Mouse (Mus musculus) C2C12 (cell line): Measurements from ENCODE around the gene Leprot.

ENCODE experiments used
- CEBPB ChIP-seq: IDR thresholded peaks from one replicate; pipeline ENCODE4 v1.6.1; 2011; ENCODE audit warnings: low read depth, mild to moderate bottlenecking, control low read depth, moderate library complexity
- CTCF ChIP-seq: IDR thresholded peaks from one replicate; pipeline ENCODE4 v1.5.1; 2011; ENCODE audit not compliant: control insufficient read depth, insufficient read depth, insufficient read length
- FOSL1 ChIP-seq: IDR thresholded peaks from one replicate; pipeline ENCODE4 v1.8.0; 2011; ENCODE audit warnings: mild to moderate bottlenecking, low read length; ENCODE audit not compliant: poor library complexity, insufficient read depth, severe bottlenecking
- MAX ChIP-seq: IDR thresholded peaks from one replicate; pipeline ENCODE4 v1.6.1; 2011; ENCODE audit warnings: mild to moderate bottlenecking, control low read depth
- USF1 ChIP-seq: IDR thresholded peaks from one replicate; pipeline ENCODE4 v1.6.1; 2011; ENCODE audit warnings: low read depth, mild to moderate bottlenecking, control low read depth, moderate library complexity

DNA sequence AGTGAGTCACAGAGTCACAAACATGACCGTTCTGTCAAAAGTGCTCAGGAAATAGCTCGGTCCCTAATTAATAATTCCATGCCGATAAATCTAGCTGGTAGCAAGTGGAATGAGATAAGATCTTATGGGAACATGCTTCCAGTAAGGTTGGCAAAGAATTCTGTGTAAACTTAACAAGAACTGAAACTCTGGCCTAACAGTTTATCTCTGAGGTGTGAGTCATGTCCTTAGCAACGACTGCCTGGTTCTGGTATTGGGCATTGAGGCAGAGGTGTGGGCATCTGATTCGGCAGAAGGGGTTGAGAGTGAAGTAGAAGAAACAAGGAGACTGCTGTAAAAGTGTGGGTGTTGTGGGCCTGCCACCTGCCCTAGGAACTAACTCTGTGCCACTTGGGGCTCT is 22.3 kb downstream of the Leprot start:
- TF ChIP-seq CTCF (no peak), MAX (no peak), CEBPB (no peak), USF1 (no peak), FOSL1 (no peak)
